Mouse (Mus musculus) macrophage (primary cell): ENCODE results near the gene Olfr536. TPM values are rescaled to one million over a fixed set of nuclear protein-coding genes. Genes with fewer than 3 reads are reported as not detected.
"Not testable (repeated sequence)": the region's sequence is repeated elsewhere in the genome, so short reads cannot be mapped to it uniquely, and the experiment has no call there.

Source experiments
- H3K27ac ChIP-seq: fragments of 350-480 bp; formaldehyde crosslinking; 2 replicates; pipeline ENCODE4 v1.9.0; 2021
- H3K36me3 ChIP-seq: fragments of 350-480 bp; formaldehyde crosslinking; 2 replicates; pipeline ENCODE4 v1.9.0; 2021; ENCODE audit errors: inconsistent target
- H3K4me3 ChIP-seq: fragments of 350-480 bp; formaldehyde crosslinking; 2 replicates; pipeline ENCODE4 v1.9.0; 2021; ENCODE audit errors: inconsistent target
- H3K79me2 ChIP-seq: fragments of 350-480 bp; formaldehyde crosslinking; 2 replicates; pipeline ENCODE4 v1.9.0; 2021; ENCODE audit errors: inconsistent target
- WGBS: methylation state at CpG from one replicate; pipeline ENCODE4 v1.1.7; 2026; ENCODE audit warnings: inconsistent platforms; ENCODE audit not compliant: missing documents; 5-methylcytosine and 5-hydroxymethylcytosine counted together
- polyA plus RNA-seq: library from polyadenylated mRNA; stranded (reverse); fragments of 250-400 nt; gene quantifications from 3 replicates; pipeline ENCODE4 v1.2.4, GENCODE M21; 2018; ENCODE audit warnings: inconsistent platforms
- total RNA-seq, 78 experiments: library from RNA; depleted of rRNA; stranded (reverse); fragments of 250-400 nt; gene quantifications; 1 replicate in 9 of 78; 2 replicates in 24 of 78; 3 replicates in 43 of 78; 4 replicates in 2 of 78; pipeline ENCODE4 v1.2.4; 2018; ENCODE audit warnings: inconsistent platforms in 56 of 78

Gene Olfr536
- not detected for total RNA-seq (2018; cell fraction: chromatin; rRNA removed)
- total RNA-seq (2018; cell fraction: cytosol; rRNA removed) = not detected
- total RNA-seq (2018; cell fraction: nucleus; rRNA removed) = not detected
- polyA plus RNA-seq = not detected in 3 replicates

- not testable (repeated sequence) for H3K27ac ChIP-seq, H3K79me2 ChIP-seq, H3K36me3 ChIP-seq, H3K4me3 ChIP-seq
- WGBS = 88% methylated on average over 1 of the region's 2 CpGs
Measured at GRCm38 (mm10) chr7:140507346-140508021, at the start of gene Olfr536. Gene Olfr536 (minus strand): TSS chr7:140507396.

GRCm38 (mm10) chr7:140539746-140540145, 32.5 kb upstream of the Olfr536 start:
- Histone ChIP-seq H3K36me3 (no peaks in the 10 kb centered on the region), H3K27ac (no peak overlapping the region), H3K79me2 (no peaks in the 10 kb centered on the region), H3K4me3 (no peak overlapping the region)
- 83% methylated on average over 2 of the region's 2 CpGs for WGBS

- Histone ChIP-seq H3K36me3 (no peaks in the 10 kb centered on the region), H3K79me2 (no peaks in the 10 kb centered on the region), H3K4me3 (no peak overlapping the region), H3K27ac (no peak overlapping the region)
Measured at GRCm38 (mm10) chr7:140494702-140495101, 12.5 kb downstream of the Olfr536 start.

- WGBS = 26% methylated on average over 2 of the region's 2 CpGs
- no peak overlapping the region for H3K27ac ChIP-seq
- no peaks in the 10 kb centered on the region for H3K36me3 ChIP-seq
- no peaks in the 10 kb centered on the region for H3K79me2 ChIP-seq
- H3K4me3 ChIP-seq = no peak overlapping the region
Measured at GRCm38 (mm10) chr7:140494231-140494630, 13.0 kb downstream of the Olfr536 start.

- Histone ChIP-seq H3K79me2 (no peaks in the 10 kb centered on the region), H3K27ac (no peak overlapping the region), H3K36me3 (no peaks in the 10 kb centered on the region), H3K4me3 (no peak overlapping the region)
- WGBS = 92% methylated on average over 1 of the region's 1 CpGs
Measured at GRCm38 (mm10) chr7:140488981-140489380, 18.2 kb downstream of the Olfr536 start.

- Histone ChIP-seq H3K79me2 (no peaks in the 10 kb centered on the region), H3K36me3 (no peaks in the 10 kb centered on the region), H3K4me3 (no peak within 1 kb of the TSS), H3K27ac (no peak within 1 kb of the TSS)
- WGBS = 79% methylated on average over 1 of the region's 1 CpGs
Measured at GRCm38 (mm10) chr7:140483916-140484315, 23.3 kb downstream of the Olfr536 start, which contains the start of gene Olfr535. Gene Olfr535 (plus strand): TSS chr7:140484216.

- Histone ChIP-seq H3K4me3 (no peak overlapping the region), H3K79me2 (no peaks in the 10 kb centered on the region), H3K27ac (no peak overlapping the region), H3K36me3 (no peaks in the 10 kb centered on the region)
- WGBS = 91% methylated on average over 1 of the region's 1 CpGs
Measured at GRCm38 (mm10) chr7:140478733-140479132, 28.5 kb downstream of the Olfr536 start.

- Histone ChIP-seq H3K79me2 (no peaks in the 10 kb centered on the region), H3K4me3 (no peak overlapping the region)
- WGBS = 69% methylated on average over 1 of the region's 1 CpGs
Measured at GRCm38 (mm10) chr7:140477886-140478285, 29.3 kb downstream of the Olfr536 start.

GRCm38 (mm10) chr7:140463070-140463469, 44.1 kb downstream of the Olfr536 start, which contains the start of gene Olfr533:
Gene Olfr533 (plus strand): TSS chr7:140463370.
- not testable (repeated sequence) for H3K27ac ChIP-seq, H3K4me3 ChIP-seq, H3K36me3 ChIP-seq, H3K79me2 ChIP-seq
- WGBS = no CpG with 5 or more reads among the region's 1 CpGs

More at GRCm38 (mm10) chr7:140477886-140478285, 29.3 kb downstream of the Olfr536 start:
- Histone ChIP-seq H3K36me3 (no peaks in the 10 kb centered on the region), H3K27ac (no peak overlapping the region)

Other genes starting within 250 kb of the Olfr536 start
- gene Olfr525, start 186.5 kb downstream of the Olfr536 start, polyA plus RNA-seq = not detected in 3 replicates
- not detected in 3 replicates for gene Olfr527, start 173.4 kb downstream of the Olfr536 start, polyA plus RNA-seq
- not detected in 3 replicates for gene Olfr60, start 145.7 kb downstream of the Olfr536 start, polyA plus RNA-seq
- not detected in 3 replicates for gene Olfr530, start 131.1 kb downstream of the Olfr536 start, polyA plus RNA-seq
- not detected in 3 replicates for gene Olfr531, start 104.5 kb downstream of the Olfr536 start, polyA plus RNA-seq
- not detected in 3 replicates for gene Olfr532, start 85.8 kb downstream of the Olfr536 start, polyA plus RNA-seq
- gene Olfr533, start 44.0 kb downstream of the Olfr536 start, polyA plus RNA-seq = not detected in 3 replicates
- not detected in 3 replicates for gene Olfr535, start 23.2 kb downstream of the Olfr536 start, polyA plus RNA-seq
- not detected in 3 replicates for gene Olfr538, start 60.5 kb upstream of the Olfr536 start, polyA plus RNA-seq
- not detected in 3 replicates for gene Olfr46, start 93.9 kb upstream of the Olfr536 start, polyA plus RNA-seq
- gene Olfr61, start 121.6 kb upstream of the Olfr536 start, polyA plus RNA-seq = not detected in 3 replicates
- gene Olfr53, start 139.1 kb upstream of the Olfr536 start, polyA plus RNA-seq = not detected in 3 replicates
- gene Olfr539, start 152.5 kb upstream of the Olfr536 start, polyA plus RNA-seq = not detected in 3 replicates
- gene Olfr45, start 174.6 kb upstream of the Olfr536 start, polyA plus RNA-seq = not detected in 3 replicates
- gene Olfr541, start 189.9 kb upstream of the Olfr536 start, polyA plus RNA-seq = not detected in 3 replicates